Mouse (Mus musculus) small intestine, adult 2 months (tissue): ENCODE data around the gene Plg. TPM values are rescaled to one million over a fixed set of nuclear protein-coding genes. Genes with fewer than 3 reads are reported as not detected.

Source experiments
- H3K27ac ChIP-seq: fragments of 200-500 bp; 2 replicates; pipeline ENCODE4 v1.5.1; 2012; ENCODE audit warnings: low read depth, low read length, control low read depth, inconsistent platforms; ENCODE audit not compliant: insufficient read depth
- H3K27me3 ChIP-seq: fragments of 200-500 bp; 2 replicates; pipeline ENCODE4 v1.6.1; 2012; ENCODE audit warnings: mild to moderate bottlenecking, moderate library complexity, low read length, inconsistent platforms; ENCODE audit not compliant: control insufficient read depth, insufficient read depth
- H3K36me3 ChIP-seq: fragments of 200-500 bp; 2 replicates; pipeline ENCODE4 v1.6.1; 2012; ENCODE audit warnings: mild to moderate bottlenecking, low read length, control low read depth, inconsistent platforms; ENCODE audit not compliant: control insufficient read depth, insufficient read depth
- H3K4me1 ChIP-seq: fragments of 200-500 bp; 2 replicates; pipeline ENCODE4 v1.6.1; 2012; ENCODE audit warnings: low read length, inconsistent platforms, mixed read lengths; ENCODE audit not compliant: control insufficient read depth, insufficient read depth, insufficient read length
- H3K4me3 ChIP-seq: fragments of 200-500 bp; 2 replicates; pipeline ENCODE4 v1.5.1; 2012; ENCODE audit warnings: low read depth, mild to moderate bottlenecking, control low read depth, inconsistent platforms, low read length, moderate library complexity
- CTCF ChIP-seq: fragments of 200-500 bp; IDR thresholded peaks from 2 replicates; pipeline ENCODE4 v1.5.1; 2012; ENCODE audit warnings: low read depth, mild to moderate bottlenecking, control low read depth, inconsistent platforms, low read length, moderate library complexity, mixed read lengths; ENCODE audit not compliant: insufficient replicate concordance, insufficient read length; ENCODE audit errors: extremely low read depth
- POLR2A ChIP-seq: fragments of 200-500 bp; IDR thresholded peaks from 2 replicates; pipeline ENCODE4 v1.6.1; 2012; ENCODE audit warnings: low read depth, mild to moderate bottlenecking, control low read depth, inconsistent platforms, low read length, moderate library complexity
- WGBS: fragments of 180-500 bp; shearing (Covaris S2); methylation state at CpG from one replicate; pipeline ENCODE4 v1.1.7; 2018; 5-methylcytosine and 5-hydroxymethylcytosine counted together
- polyA plus RNA-seq: library from polyadenylated mRNA; depleted of rRNA; stranded (reverse); fragments of >200 nt; gene quantifications from 2 replicates; pipeline ENCODE4 v1.2.3, GENCODE M21; 2012

The Plg gene
- polyA plus RNA-seq, 1 experiment: not detected

DNA sequence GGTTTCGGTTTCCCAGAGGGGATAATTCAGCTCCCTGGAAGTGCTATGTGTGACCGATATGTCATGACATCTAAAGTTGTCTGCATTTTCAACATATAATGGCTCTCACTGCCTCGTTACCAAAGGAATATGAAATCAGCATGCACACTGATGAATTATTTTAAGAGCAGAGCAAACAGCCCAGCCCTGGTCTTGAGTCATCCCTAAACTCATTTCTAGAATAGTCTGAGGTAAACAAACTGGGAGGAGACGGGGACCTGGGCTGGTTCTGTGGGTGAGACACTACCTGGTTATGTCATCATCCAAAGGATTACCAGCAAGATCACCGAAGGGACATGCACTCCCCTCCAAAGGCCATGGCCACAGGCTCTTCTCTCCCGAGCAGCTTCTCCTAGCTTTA is 26.8 kb upstream of the Plg start:
- TF ChIP-seq POLR2A (no peak), CTCF (no peak)
- H3K27ac ChIP-seq: no peak overlapping the region
- H3K4me3 ChIP-seq: no peak overlapping the region
- no peaks in the 10 kb centered on the region for H3K36me3 ChIP-seq
- 79% methylated on average over 6 of the region's 6 CpGs for WGBS
- H3K4me1 ChIP-seq: no peaks in the 10 kb centered on the region
- H3K27me3 ChIP-seq: no peaks in the 10 kb centered on the region

DNA sequence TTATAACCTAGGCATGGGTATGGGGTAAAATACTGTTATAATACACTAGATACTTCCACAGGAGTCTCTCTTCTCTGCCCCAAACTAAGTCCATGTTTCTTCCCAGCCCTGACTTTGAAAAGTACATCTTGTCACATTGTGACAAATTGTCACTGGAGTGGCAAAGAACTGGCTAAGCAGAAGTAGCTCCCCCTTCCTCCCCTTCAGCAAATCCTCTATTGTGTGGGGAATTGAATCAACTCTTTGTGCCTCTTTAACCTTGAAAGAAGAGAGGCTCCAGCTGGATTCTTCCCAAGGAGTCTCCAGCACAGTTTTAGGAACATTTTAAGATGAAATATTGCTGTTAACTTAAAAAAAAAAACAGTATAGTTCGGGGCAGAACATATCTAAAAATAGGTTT is 25.6 kb upstream of the Plg start:
- TF ChIP-seq POLR2A (no peak), CTCF (no peak)

DNA sequence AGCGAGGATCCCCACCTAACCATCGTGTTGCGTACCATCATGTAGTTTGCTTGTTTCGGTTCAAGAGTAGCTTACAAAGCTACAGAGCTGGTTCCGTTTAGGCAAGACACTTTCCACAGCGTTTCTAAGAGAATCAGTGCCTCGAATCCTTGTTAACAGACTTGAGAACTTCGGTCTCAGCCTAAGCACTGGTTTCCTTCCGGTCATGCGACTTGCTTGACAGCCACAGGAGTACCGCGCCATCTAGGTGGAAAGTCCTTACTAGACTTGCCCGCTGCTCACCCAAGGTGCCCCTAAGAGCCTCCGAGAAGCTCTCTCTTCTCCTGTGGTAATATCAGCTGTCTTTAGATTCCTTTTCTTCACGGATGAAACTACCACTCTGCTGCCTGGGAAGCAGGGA is 18.5 kb upstream of the Plg start:
- 82% methylated on average over 15 of the region's 15 CpGs for WGBS
- H3K36me3 ChIP-seq: no peaks in the 10 kb centered on the region
- TF ChIP-seq CTCF (no peak), POLR2A (no peak)
- H3K27me3 ChIP-seq: no peaks in the 10 kb centered on the region
- H3K27ac ChIP-seq: no peak overlapping the region
- H3K4me1 ChIP-seq: no peaks in the 10 kb centered on the region
- no peak overlapping the region for H3K4me3 ChIP-seq

More for the DNA sequence above, 25.6 kb upstream of the Plg start:
- Histone ChIP-seq H3K27ac (no peak overlapping the region), H3K36me3 (no peaks in the 10 kb centered on the region), H3K4me3 (no peak overlapping the region), H3K27me3 (no peaks in the 10 kb centered on the region), H3K4me1 (no peaks in the 10 kb centered on the region)
- WGBS: 60% methylated on average over 1 of the region's 1 CpGs

DNA sequence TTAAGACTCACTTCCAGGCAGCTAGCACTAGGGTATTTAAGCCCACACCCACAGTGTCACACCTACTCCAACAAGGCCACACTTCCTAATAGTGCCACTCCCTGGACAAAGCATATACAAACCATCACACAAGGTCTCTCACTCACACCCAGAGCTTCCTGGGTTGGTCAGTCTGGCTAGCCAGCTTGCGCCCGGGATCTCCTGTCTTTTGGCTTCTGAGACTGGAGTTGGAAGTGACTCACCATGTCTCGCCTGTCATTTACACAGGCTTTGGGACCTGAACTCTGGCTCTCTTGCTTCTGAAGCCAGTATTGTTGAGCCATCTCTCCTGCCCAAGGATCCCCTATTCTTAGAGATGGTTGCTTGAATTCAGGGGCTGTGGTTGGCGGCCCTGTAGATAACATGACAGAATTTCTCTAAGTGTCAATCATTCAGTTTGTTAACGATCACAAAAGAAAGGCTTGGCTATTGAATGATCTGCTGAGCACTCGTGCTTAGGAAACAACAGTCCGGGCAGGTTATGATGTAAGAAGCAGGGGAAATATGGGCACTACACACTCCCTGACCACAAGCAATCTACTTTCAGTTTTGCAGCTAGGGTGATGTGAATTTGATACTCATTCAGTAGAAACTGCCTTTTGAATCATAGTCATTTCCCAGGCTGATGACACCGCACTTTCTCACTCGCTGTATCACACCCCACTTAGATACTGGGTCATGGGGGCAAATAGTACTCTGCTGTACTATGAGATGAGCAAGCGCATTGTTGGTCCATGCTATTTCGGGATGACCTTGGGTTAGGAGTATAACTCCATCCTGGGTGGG is 14.6 kb upstream of the Plg start:
- no peak overlapping the region for H3K4me3 ChIP-seq
- H3K4me1 ChIP-seq: no peaks in the 10 kb centered on the region
- no peaks in the 10 kb centered on the region for H3K36me3 ChIP-seq
- H3K27ac ChIP-seq: no peak overlapping the region
- no peaks in the 10 kb centered on the region for H3K27me3 ChIP-seq
- WGBS: 73% methylated on average over 11 of the region's 11 CpGs
- no peak for TF ChIP-seq CTCF
- no peak for TF ChIP-seq POLR2A

DNA sequence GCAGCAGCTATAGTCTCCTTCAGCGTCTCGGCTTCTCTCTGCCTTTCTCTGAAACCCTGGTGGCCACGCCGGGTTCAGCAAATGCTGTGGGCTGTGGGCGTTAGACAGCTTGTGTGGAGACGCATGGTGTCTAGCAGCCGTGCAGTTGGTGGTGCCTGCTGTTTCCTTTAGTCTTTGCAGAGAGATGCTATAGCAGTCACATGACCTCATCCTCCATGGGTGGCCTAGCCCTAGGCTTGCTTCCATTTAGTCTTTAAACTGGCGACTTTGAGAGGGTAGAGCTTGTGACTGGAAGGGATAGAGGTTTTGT is 14.0 kb upstream of the Plg start:
- no peak for TF ChIP-seq CTCF
- no peak for TF ChIP-seq POLR2A
- Histone ChIP-seq H3K4me1 (no peaks in the 10 kb centered on the region), H3K4me3 (no peak overlapping the region), H3K27me3 (no peaks in the 10 kb centered on the region), H3K36me3 (no peaks in the 10 kb centered on the region), H3K27ac (no peak overlapping the region)
- 69% methylated on average over 8 of the region's 8 CpGs for WGBS

DNA sequence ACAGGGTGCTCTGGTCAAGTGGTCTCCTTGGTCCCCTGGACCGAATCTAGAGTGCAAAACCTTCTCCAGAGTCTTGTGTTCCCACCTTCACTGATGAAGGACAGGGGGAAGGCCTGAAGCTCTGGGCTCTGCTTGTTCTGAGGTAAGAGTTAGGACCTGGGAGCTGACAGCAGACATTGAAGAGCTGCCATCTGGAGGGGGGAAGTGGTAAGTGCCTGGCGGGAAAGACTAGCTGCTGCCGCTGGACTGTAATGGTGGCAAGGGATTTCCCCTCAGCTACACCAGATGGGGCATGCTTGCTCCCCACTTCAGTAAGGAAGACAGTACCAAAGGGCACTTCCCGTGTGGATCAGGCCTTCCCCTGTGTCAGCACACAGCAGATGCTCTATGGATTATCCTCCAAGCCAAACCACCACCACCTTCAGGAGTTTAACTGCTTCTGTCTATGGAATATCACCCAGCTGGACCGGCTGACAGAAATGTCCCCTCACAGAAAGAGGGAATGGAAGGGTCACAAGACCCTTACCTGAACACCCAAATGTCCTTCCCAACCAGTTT is 11.0 kb upstream of the Plg start:
- Histone ChIP-seq H3K27ac (no peak overlapping the region), H3K27me3 (no peaks in the 10 kb centered on the region), H3K4me3 (no peak overlapping the region), H3K36me3 (no peaks in the 10 kb centered on the region), H3K4me1 (peaks cover 8% of the 10 kb centered on the region; the same call in 1 of the 2 replicates)
- 37% methylated on average over 5 of the region's 5 CpGs for WGBS
- TF ChIP-seq POLR2A (no peak), CTCF (peak; percentile 76)

DNA sequence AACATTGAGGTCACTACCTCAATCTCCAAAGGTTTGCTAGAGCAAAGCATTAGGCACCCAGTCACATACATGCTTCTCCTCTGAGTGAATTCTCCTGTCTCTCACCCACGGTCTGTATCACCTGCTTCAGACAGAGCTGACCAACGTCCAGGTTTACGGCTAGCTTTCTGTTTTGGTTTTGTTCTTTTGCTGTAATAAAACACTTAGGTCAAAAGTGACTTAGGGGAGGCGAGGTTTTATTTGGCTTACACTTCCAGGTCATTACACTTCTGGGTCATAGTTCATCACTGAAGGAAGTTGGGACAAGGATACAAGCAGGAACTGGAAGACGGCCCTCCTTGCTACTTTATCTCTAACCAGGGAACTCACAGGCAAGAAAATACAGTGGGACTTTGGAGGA is 9.0 kb upstream of the Plg start:
- TF ChIP-seq POLR2A (no peak), CTCF (no peak)
- H3K27me3 ChIP-seq: no peaks in the 10 kb centered on the region
- H3K36me3 ChIP-seq: no peaks in the 10 kb centered on the region
- peaks cover 8% of the 10 kb centered on the region; the same call in 1 of the 2 replicates for H3K4me1 ChIP-seq
- H3K27ac ChIP-seq: peak overlapping the region; percentile 82
- H3K4me3 ChIP-seq: no peak overlapping the region
- 15% methylated on average over 5 of the region's 5 CpGs for WGBS

DNA sequence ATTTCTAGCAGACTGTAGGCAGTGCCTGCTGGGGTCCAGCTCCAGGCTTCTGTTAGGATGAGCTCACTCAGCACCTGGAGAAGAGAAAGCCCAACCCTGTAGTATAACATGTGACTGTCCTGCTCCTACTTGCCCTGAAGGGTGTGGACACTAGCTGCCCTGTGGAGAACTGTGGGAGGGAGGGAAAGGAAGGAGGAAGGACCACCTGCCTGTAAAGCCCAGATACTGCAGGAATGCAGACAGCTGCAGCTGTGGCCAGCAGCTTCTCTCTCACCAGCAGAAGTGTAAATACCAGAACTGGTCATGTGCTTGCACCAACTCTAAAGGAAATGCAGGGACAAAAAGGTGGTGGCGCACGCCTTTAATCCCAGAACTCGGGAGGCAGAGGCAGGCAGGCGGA is 8.1 kb upstream of the Plg start:
- TF ChIP-seq POLR2A: no peak
- no peak for TF ChIP-seq CTCF
- H3K36me3 ChIP-seq: no peaks in the 10 kb centered on the region
- H3K27me3 ChIP-seq: no peaks in the 10 kb centered on the region
- 80% methylated on average over 4 of the region's 4 CpGs for WGBS
- peak overlapping the region; percentile 82; the same call in 1 of the 2 replicates for H3K27ac ChIP-seq
- peaks cover 8% of the 10 kb centered on the region; the same call in 1 of the 2 replicates for H3K4me1 ChIP-seq
- no peak overlapping the region for H3K4me3 ChIP-seq
